Mouse (Mus musculus): Measurements from ENCODE around the gene Tenm4.

- TF ChIP-seq CHD2 (IDR thresholded peaks at IDR 0.05; ENCODE audit: low read depth, low read length) (no peak), ZNF384 (IDR thresholded peaks at IDR 0.05; ENCODE audit: low read depth, low read length) (no peak)
Observed at GRCm38 (mm10) chr7:96752776-96753175, 581.7 kb downstream of the Tenm4 start.
